Mouse (Mus musculus) stomach, postnatal 0 days (tissue): ENCODE results near the gene Cfap299. TPM values are rescaled to one million over a fixed set of nuclear protein-coding genes. Genes with fewer than 3 reads are reported as not detected.

ENCODE experiments used
- ATAC-seq: fragments of 200-750 bp; cut with Nextera tagmentation; 2 replicates; pipeline ENCODE4 v1.8.0; 2017; ENCODE audit not compliant: low FRiP score, low TSS enrichment
- DNase-seq: peaks from one replicate; pipeline ENCODE4 v3.0.0-alpha.2; 2016; ENCODE audit warnings: low spot score
- H3K27ac ChIP-seq: fragments of 300-500 bp; sonication (generic); replicated peaks from 2 replicates; pipeline ENCODE4 v1.5.1; 2014; ENCODE audit warnings: mild to moderate bottlenecking, control low read depth
- H3K27me3 ChIP-seq: fragments of 300-500 bp; sonication (generic); 2 replicates; pipeline ENCODE4 v1.6.1; 2014; ENCODE audit warnings: low read length; ENCODE audit not compliant: control insufficient read depth, insufficient read depth
- H3K36me3 ChIP-seq: fragments of 300-500 bp; sonication (generic); 2 replicates; pipeline ENCODE4 v1.6.1; 2014; ENCODE audit warnings: low read length, mixed read lengths; ENCODE audit not compliant: control insufficient read depth, insufficient read depth
- H3K4me1 ChIP-seq: fragments of 300-500 bp; sonication (generic); replicated peaks from 2 replicates; pipeline ENCODE4 v1.6.1; 2014; ENCODE audit warnings: antibody characterized with exemption; ENCODE audit not compliant: control insufficient read depth, insufficient read depth
- H3K4me2 ChIP-seq: fragments of 300-500 bp; sonication (generic); replicated peaks from 2 replicates; pipeline ENCODE4 v1.6.1; 2014; ENCODE audit warnings: low read depth, mild to moderate bottlenecking, control low read depth, moderate library complexity
- H3K4me3 ChIP-seq: fragments of 300-500 bp; sonication (generic); 2 replicates; pipeline ENCODE4 v1.5.1; 2014; ENCODE audit warnings: low read depth, low read length, control low read depth
- H3K9ac ChIP-seq: fragments of 300-500 bp; sonication (generic); 2 replicates; pipeline ENCODE4 v1.6.1; 2014; ENCODE audit warnings: mild to moderate bottlenecking, low read length, control low read depth, mixed read lengths
- H3K9me3 ChIP-seq: fragments of 300-500 bp; sonication (generic); 2 replicates; pipeline ENCODE4 v1.6.1; 2016; ENCODE audit warnings: low read length; ENCODE audit not compliant: control insufficient read depth
- CTCF ChIP-seq: IDR thresholded peaks from 2 replicates; pipeline ENCODE4 v1.5.1; 2016; ENCODE audit warnings: antibody characterized with exemption, low read depth, mild to moderate bottlenecking, moderate library complexity
- EP300 ChIP-seq: optimal IDR thresholded peaks from 2 replicates; pipeline ENCODE3; 2016; ENCODE audit warnings: antibody characterized with exemption
- WGBS: fragments of 180-500 bp; shearing (Covaris S2); extraction: QIAGEN DNeasy Blood & Tissue Kit; methylation state at CpG from one replicate; pipeline ENCODE4 v1.1.7; 2014; 5-methylcytosine and 5-hydroxymethylcytosine counted together
- polyA plus RNA-seq: library from polyadenylated mRNA; unstranded; fragments of >200 nt; fragmentation: Nextera tagmentation; extraction: Ambion mirVana; gene quantifications from 2 replicates; pipeline ENCODE4 v1.2.1, GENCODE M21; 2015

Cfap299 gene
- polyA plus RNA-seq, 1 experiment from 2014 or later, result 0.18 TPM

- H3K9ac ChIP-seq, result no peak overlapping the region
- no peak overlapping the region for H3K27ac ChIP-seq
- no peaks in the 10 kb centered on the region for H3K36me3 ChIP-seq
- TF ChIP-seq EP300 (no peak), CTCF (no peak)
- no peak for ATAC-seq
- DNase-seq, result no peak
- no peaks in the 10 kb centered on the region for H3K4me1 ChIP-seq
- no peaks in the 10 kb centered on the region for H3K27me3 ChIP-seq
- H3K4me2 ChIP-seq, result no peak overlapping the region
- no peak overlapping the region for H3K4me3 ChIP-seq
- no peaks in the 10 kb centered on the region for H3K9me3 ChIP-seq
- 77% methylated on average over 3 of the region's 3 CpGs for WGBS
Measured at GRCm38 (mm10) chr5:98476539-98476938, 147.4 kb downstream of the Cfap299 start.

- Histone ChIP-seq H3K36me3 (no peaks in the 10 kb centered on the region), H3K4me3 (no peak overlapping the region), H3K27ac (no peak overlapping the region), H3K4me1 (no peaks in the 10 kb centered on the region), H3K4me2 (no peak overlapping the region), H3K9me3 (no peaks in the 10 kb centered on the region), H3K9ac (no peak overlapping the region), H3K27me3 (no peaks in the 10 kb centered on the region)
- DNase-seq (no peak), ATAC-seq (no peak)
- 47% methylated on average over 8 of the region's 8 CpGs for WGBS
- TF ChIP-seq EP300, result no peak
- TF ChIP-seq CTCF, result no peak
Measured at GRCm38 (mm10) chr5:98477261-98477660, 148.2 kb downstream of the Cfap299 start.

- no peaks in the 10 kb centered on the region for H3K27me3 ChIP-seq
- H3K27ac ChIP-seq, result no peak overlapping the region
- H3K4me1 ChIP-seq, result no peaks in the 10 kb centered on the region
- no peak overlapping the region for H3K4me2 ChIP-seq
- H3K9me3 ChIP-seq, result no peaks in the 10 kb centered on the region
- ATAC-seq (no peak), DNase-seq (no peak)
- no peak for TF ChIP-seq CTCF
- no peak for TF ChIP-seq EP300
- H3K36me3 ChIP-seq, result no peaks in the 10 kb centered on the region
- H3K4me3 ChIP-seq, result no peak overlapping the region
- no peak overlapping the region for H3K9ac ChIP-seq
- WGBS, result 62% methylated on average over 5 of the region's 5 CpGs
Measured at GRCm38 (mm10) chr5:98483507-98483906, 154.4 kb downstream of the Cfap299 start.

GRCm38 (mm10) chr5:98485189-98485588 is 156.1 kb downstream of the Cfap299 start:
- Histone ChIP-seq H3K27me3 (no peaks in the 10 kb centered on the region), H3K9me3 (no peaks in the 10 kb centered on the region), H3K27ac (no peak overlapping the region), H3K9ac (no peak overlapping the region), H3K36me3 (no peaks in the 10 kb centered on the region), H3K4me3 (no peak overlapping the region), H3K4me1 (no peaks in the 10 kb centered on the region), H3K4me2 (no peak overlapping the region)
- WGBS, result 29% methylated on average over 1 of the region's 1 CpGs
- TF ChIP-seq EP300 (no peak), CTCF (no peak)
- DNase-seq (no peak), ATAC-seq (no peak)

GRCm38 (mm10) chr5:98498317-98498716 is 169.2 kb downstream of the Cfap299 start:
- H3K36me3 ChIP-seq, result no peaks in the 10 kb centered on the region
- no peaks in the 10 kb centered on the region for H3K27me3 ChIP-seq
- no peak overlapping the region for H3K9ac ChIP-seq
- H3K27ac ChIP-seq, result no peak overlapping the region
- 78% methylated on average over 4 of the region's 4 CpGs for WGBS
- H3K4me2 ChIP-seq, result no peak overlapping the region
- H3K9me3 ChIP-seq, result no peaks in the 10 kb centered on the region
- H3K4me1 ChIP-seq, result no peaks in the 10 kb centered on the region
- DNase-seq (no peak), ATAC-seq (no peak)
- no peak overlapping the region for H3K4me3 ChIP-seq
- TF ChIP-seq CTCF (no peak), EP300 (no peak)

GRCm38 (mm10) chr5:98516214-98516613 is 187.1 kb downstream of the Cfap299 start:
- no peak for ATAC-seq
- Histone ChIP-seq H3K9ac (no peak overlapping the region), H3K36me3 (no peaks in the 10 kb centered on the region), H3K4me1 (no peaks in the 10 kb centered on the region), H3K4me2 (no peak overlapping the region), H3K27ac (no peak overlapping the region), H3K4me3 (no peak overlapping the region), H3K27me3 (no peaks in the 10 kb centered on the region), H3K9me3 (no peaks in the 10 kb centered on the region)
- no peak for DNase-seq
- WGBS, result 67% methylated on average over 7 of the region's 7 CpGs
- TF ChIP-seq CTCF, result no peak
- no peak for TF ChIP-seq EP300
